Mouse (Mus musculus) G1E (cell line): Measurements from ENCODE around the gene Selenov.

ENCODE experiments used
- CTCF ChIP-seq: IDR thresholded peaks from 2 replicates; pipeline ENCODE4 v1.5.1; 2012; ENCODE audit warnings: low read depth, low read length, inconsistent platforms, mixed read lengths
- GATA1 ChIP-seq: IDR thresholded peaks from 2 replicates; pipeline ENCODE4 v1.6.1; 2012; ENCODE audit warnings: borderline replicate concordance, low read length, inconsistent platforms, mixed read lengths
- GATA2 ChIP-seq: IDR thresholded peaks from 2 replicates; pipeline ENCODE4 v1.6.1; 2012; ENCODE audit warnings: low read depth, low read length, inconsistent platforms, borderline replicate concordance
- POLR2AphosphoS5 ChIP-seq: IDR thresholded peaks from 2 replicates; pipeline ENCODE4 v1.6.1; 2012; ENCODE audit warnings: low read depth, low read length, inconsistent platforms; ENCODE audit not compliant: insufficient replicate concordance
- TAL1 ChIP-seq: conservative IDR thresholded peaks from 2 replicates; pipeline ENCODE4 v1.6.1; 2012; ENCODE audit warnings: low read depth, low read length, inconsistent platforms, mixed read lengths

GRCm38 (mm10) chr7:28311151-28311925, 20.4 kb upstream of the Selenov start:
- TF ChIP-seq CTCF = no peak
- TF ChIP-seq TAL1 = no peak
- TF ChIP-seq GATA1 = no peak
- no peak for TF ChIP-seq GATA2
- no peak for TF ChIP-seq POLR2AphosphoS5
